In the genomic region with DNA sequence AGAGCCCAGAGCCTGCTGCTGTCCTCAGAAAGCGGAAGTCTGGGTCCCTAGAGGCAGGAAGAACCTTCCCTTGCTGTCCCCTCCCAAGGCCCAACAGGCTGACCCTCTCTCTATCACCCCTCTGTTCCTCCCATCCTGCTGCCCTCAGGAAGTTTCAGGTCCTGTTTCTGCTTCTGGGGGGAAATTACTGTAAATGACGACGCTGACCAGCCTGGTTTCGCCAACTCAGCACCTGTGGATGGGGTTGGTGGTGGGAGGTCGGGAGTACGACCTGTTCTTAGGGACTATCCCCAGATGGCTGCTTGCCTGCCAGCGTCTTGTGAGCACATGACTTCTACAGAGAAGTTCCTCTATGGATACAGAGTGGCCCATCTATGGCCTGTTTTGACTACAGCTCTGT, we compare ENCODE assay signal across 10 mouse cellular contexts. TPM values are rescaled to one million over a fixed set of nuclear protein-coding genes. Genes with fewer than 3 reads are reported as not detected.
A peak's percentile ranks its signal among the peaks of the same experiment; 100 is the strongest.
DNase-seq lines count a peak whose midpoint lies in the region; ATAC-seq and TF ChIP-seq lines count a peak whose summit lies in the region.
"Had no signal": no experiment of that assay in that cellular context is flagged by ENCODE, and none has a peak within 500 bp of the region (broad histone marks: within the 10 kb centered on the region; RNA-seq: fewer than 3 reads in every experiment).

TSS of gene C1qb (minus strand) at position 87 of the 400 bp plus-strand sequence.

- no peak for TF ChIP-seq POLR2A in embryonic fibroblast, embryonic 13.5 days (IDR thresholded peaks at IDR 0.05; ENCODE audit: low read depth, low read length)

- H3K9ac ChIP-seq in lung, embryonic 16.5 days (ENCODE audit: low read length) = no peak within 1 kb of the TSS
- no peak within 1 kb of the TSS for H3K9ac ChIP-seq in heart, postnatal 0 days (replicated peaks; ENCODE audit: low read depth, low read length)
- no peak within 1 kb of the TSS for H3K9ac ChIP-seq in midbrain, embryonic 16.5 days (ENCODE audit: low read depth, low read length)

- no peak for TF ChIP-seq CTCF in embryonic fibroblast, embryonic 13.5 days (IDR thresholded peaks at IDR 0.05; ENCODE audit: borderline replicate concordance, insufficient read depth, low read length)
- TF ChIP-seq CTCF in heart, postnatal 0 days (IDR thresholded peaks at IDR 0.05; ENCODE audit: low read depth) = no peak

- no peak within 1 kb of the TSS for H3K4me2 ChIP-seq in lung, embryonic 16.5 days (ENCODE audit: low read depth, low read length)
- no peak within 1 kb of the TSS for H3K4me2 ChIP-seq in heart, postnatal 0 days (ENCODE audit: low read depth, low read length)
- no peak within 1 kb of the TSS for H3K4me2 ChIP-seq in midbrain, embryonic 16.5 days (ENCODE audit: low read length)

- H3K4me3 ChIP-seq in lung, embryonic 16.5 days (ENCODE audit: low read length) = no peak within 1 kb of the TSS
- no peak within 1 kb of the TSS for H3K4me3 ChIP-seq in embryonic fibroblast, embryonic 13.5 days (ENCODE audit: insufficient read depth, low read length)
- no peak within 1 kb of the TSS for H3K4me3 ChIP-seq in heart, postnatal 0 days (ENCODE audit: low read depth, low read length)
- no peak within 1 kb of the TSS for H3K4me3 ChIP-seq in midbrain, embryonic 16.5 days (ENCODE audit: low read depth, low read length)
- H3K4me3 ChIP-seq: myocyte had no signal

- no peak for TF ChIP-seq EP300 in heart, postnatal 0 days (IDR thresholded peaks at IDR 0.05; ENCODE audit: low read depth)

- no peak within 1 kb of the TSS for H3K27ac ChIP-seq in lung, embryonic 16.5 days (ENCODE audit: low read length)
- H3K27ac ChIP-seq in embryonic fibroblast, embryonic 13.5 days (ENCODE audit: insufficient read depth, low read length) = no peak within 1 kb of the TSS
- H3K27ac ChIP-seq in heart, postnatal 0 days (ENCODE audit: low read depth) = no peak within 1 kb of the TSS
- no peak within 1 kb of the TSS for H3K27ac ChIP-seq in midbrain, embryonic 16.5 days (ENCODE audit: low read length)

- H3K36me3 ChIP-seq in lung, embryonic 16.5 days (ENCODE audit: control insufficient read depth, insufficient read depth, low read length) = no peaks in the 10 kb centered on the region
- no peaks in the 10 kb centered on the region for H3K36me3 ChIP-seq in heart, postnatal 0 days (replicated peaks; ENCODE audit: control insufficient read depth, insufficient read depth, low read length)
- H3K36me3 ChIP-seq in midbrain, embryonic 16.5 days (ENCODE audit: control insufficient read depth, insufficient read depth, low read length) = no peaks in the 10 kb centered on the region

- no peaks in the 10 kb centered on the region for H3K9me3 ChIP-seq in lung, embryonic 16.5 days (ENCODE audit: control insufficient read depth, low read length)
- H3K9me3 ChIP-seq in heart, postnatal 0 days (replicated peaks; ENCODE audit: control insufficient read depth, low read length) = no peaks in the 10 kb centered on the region
- no peaks in the 10 kb centered on the region for H3K9me3 ChIP-seq in midbrain, embryonic 16.5 days (replicated peaks; ENCODE audit: control insufficient read depth, low read length, poor library complexity, severe bottlenecking)

- intact Hi-C loops in left cerebral cortex, postnatal 10 days (cut with DNase I) = no loop called here

- no peak for DNase-seq in lung, postnatal 4 days
- DNase-seq in heart, postnatal 0 days (ENCODE audit: low spot score) = no peak
- peak in 1 of 2 experiments; percentile 31 for DNase-seq in left cerebral cortex, postnatal 10 days (ENCODE audit: extremely low spot score in 1 of 2, low spot score in 2 of 2)
- DNase-seq in cerebellum, postnatal 14 days = no peak
- DNase-seq in frontal cortex, postnatal 25 days (ENCODE audit: low spot score in 2 of 2) = no peak

- 57% methylated on average over 7 of the region's 7 CpGs for WGBS in lung, embryonic 16.5 days
- 60% methylated on average over 7 of the region's 7 CpGs for WGBS in heart, postnatal 0 days
- 69% methylated on average over 7 of the region's 7 CpGs for WGBS in midbrain, embryonic 16.5 days

- no peaks in the 10 kb centered on the region for H3K4me1 ChIP-seq in lung, embryonic 16.5 days (replicated peaks; ENCODE audit: control insufficient read depth, insufficient read depth, low read length)
- no peaks in the 10 kb centered on the region for H3K4me1 ChIP-seq in embryonic fibroblast, embryonic 13.5 days (ENCODE audit: control insufficient read depth, insufficient read depth, low read length)
- H3K4me1 ChIP-seq in heart, postnatal 0 days (ENCODE audit: control insufficient read depth, insufficient read depth) = no peaks in the 10 kb centered on the region
- H3K4me1 ChIP-seq in midbrain, embryonic 16.5 days (ENCODE audit: control insufficient read depth, insufficient read depth, low read length) = peaks cover 5% of the 10 kb centered on the region

- ATAC-seq in lung, embryonic 16.5 days (ENCODE audit: low read depth) = no peak
- ATAC-seq in heart, postnatal 0 days (ENCODE audit: insufficient read depth, low read depth) = no peak
- ATAC-seq in midbrain, embryonic 16.5 days = no peak
- ATAC-seq: Patski had no signal

- H3K27me3 ChIP-seq in lung, embryonic 16.5 days (ENCODE audit: control insufficient read depth, insufficient read depth, low read depth, low read length) = no peaks in the 10 kb centered on the region
- H3K27me3 ChIP-seq in heart, postnatal 0 days (ENCODE audit: control insufficient read depth, insufficient read depth, low read length) = 0 out of 2 replicates have a peak, but pooled peaks cover 6% of the 10 kb centered on the region
- H3K27me3 ChIP-seq in midbrain, embryonic 16.5 days (ENCODE audit: control insufficient read depth, insufficient read depth, low read depth, low read length) = no peaks in the 10 kb centered on the region; the same call in 1 of the 2 replicates

RNA-seq across cellular contexts. Expression of gene C1qb, which starts in this region (rescaled TPM):
- polyA plus RNA-seq in lung, embryonic 16.5 days (2015; fragmentation: Nextera tagmentation; extraction: Ambion mirVana) = 51.9 and 55.2 TPM in 2 replicates
- polyA plus RNA-seq in embryonic fibroblast, embryonic 13.5 days (2011; ENCODE audit: insufficient read length, low read depth, missing spikeins) = 1.5 and 10.7 TPM in 2 replicates
- total RNA-seq in heart, postnatal 0 days (2014; rRNA removed; ENCODE audit: low replicate concordance) = 38.7 and 64.1 TPM in 2 replicates
- polyA plus RNA-seq in heart, postnatal 0 days (2015; fragmentation: Nextera tagmentation; extraction: Ambion mirVana) = 37.2 and 39.8 TPM in 2 replicates
- total RNA-seq in left cerebral cortex, postnatal 10 days (2021) = 10 to 100 TPM; 32.0 to 36.7 TPM
- polyA plus RNA-seq in midbrain, embryonic 16.5 days (2015; fragmentation: Nextera tagmentation; extraction: Ambion mirVana) = 29.3 and 40.8 TPM in 2 replicates
- polyA plus RNA-seq: myocyte, Patski had no signal
